Mouse (Mus musculus): ENCODE results near the gene Sh3gl2.

- no peak for TF ChIP-seq CTCF (IDR thresholded peaks at IDR 0.05; ENCODE audit: control insufficient read depth, insufficient read depth, insufficient read length)
- no peak for TF ChIP-seq MYOG (IDR thresholded peaks at IDR 0.05; ENCODE audit: control insufficient read depth, extremely low read depth, insufficient read length)
- TF ChIP-seq CEBPB (IDR thresholded peaks at IDR 0.05; ENCODE audit: low read depth) = no peak
- TF ChIP-seq USF1 (IDR thresholded peaks at IDR 0.05; ENCODE audit: low read depth) = no peak
- TF ChIP-seq MYOD1 (IDR thresholded peaks at IDR 0.05; ENCODE audit: control insufficient read depth, insufficient read length, low read depth) = no peak
- no peak for TF ChIP-seq MAX (IDR thresholded peaks at IDR 0.05)
- no peak for TF ChIP-seq FOSL1 (IDR thresholded peaks at IDR 0.05; ENCODE audit: insufficient read depth, low read length, poor library complexity, severe bottlenecking)
Observed at GRCm38 (mm10) chr4:85262606-85263005, 57.7 kb downstream of the Sh3gl2 start.

All from C2C12 (cell line).